Mouse (Mus musculus) liver, embryonic 16.5 days (tissue): ENCODE data around the gene 1500011B03Rik. TPM values are rescaled to one million over a fixed set of nuclear protein-coding genes. Genes with fewer than 3 reads are reported as not detected.

Experiments used
- ATAC-seq: fragments of 200-750 bp; cut with Nextera tagmentation; 2 replicates; pipeline ENCODE4 v1.8.0; 2017; ENCODE audit warnings: low read depth, mild to moderate bottlenecking, moderate number of reproducible peaks, moderate library complexity
- H3K27ac ChIP-seq: fragments of 300-500 bp; sonication (generic); 2 replicates; pipeline ENCODE4 v1.5.1; 2014; ENCODE audit warnings: mild to moderate bottlenecking, low read length
- H3K27me3 ChIP-seq: fragments of 300-500 bp; sonication (generic); 2 replicates; pipeline ENCODE4 v1.6.1; 2014; ENCODE audit warnings: low read depth, low read length, mixed read lengths; ENCODE audit not compliant: control insufficient read depth, insufficient read depth
- H3K36me3 ChIP-seq: fragments of 300-500 bp; sonication (generic); 2 replicates; pipeline ENCODE4 v1.6.1; 2014; ENCODE audit warnings: mild to moderate bottlenecking; ENCODE audit not compliant: control insufficient read depth, insufficient read depth
- H3K4me1 ChIP-seq: fragments of 300-500 bp; sonication (generic); 2 replicates; pipeline ENCODE4 v1.6.1; 2014; ENCODE audit warnings: low read depth, low read length, mixed read lengths; ENCODE audit not compliant: control insufficient read depth
- H3K4me2 ChIP-seq: fragments of 300-500 bp; sonication (generic); 2 replicates; pipeline ENCODE4 v1.6.1; 2014; ENCODE audit warnings: low read depth, low read length, mixed read lengths
- H3K4me3 ChIP-seq: fragments of 300-500 bp; sonication (generic); 2 replicates; pipeline ENCODE4 v1.5.1; 2014; ENCODE audit warnings: low read depth, mild to moderate bottlenecking, low read length
- H3K9ac ChIP-seq: fragments of 300-500 bp; sonication (generic); 2 replicates; pipeline ENCODE4 v1.6.1; 2014; ENCODE audit warnings: low read depth, low read length
- H3K9me3 ChIP-seq: fragments of 300-500 bp; sonication (generic); replicated peaks from 2 replicates; pipeline ENCODE4 v1.6.1; 2016; ENCODE audit warnings: low read length; ENCODE audit not compliant: control insufficient read depth
- WGBS: fragments of 180-500 bp; shearing (Covaris S2); extraction: QIAGEN DNeasy Blood & Tissue Kit; methylation state at CpG from one replicate; pipeline ENCODE4 v1.1.7; 2014; ENCODE audit not compliant: insufficient replicate concordance; 5-methylcytosine and 5-hydroxymethylcytosine counted together
- polyA plus RNA-seq: library from polyadenylated mRNA; unstranded; fragments of >200 nt; fragmentation: Nextera tagmentation; extraction: Ambion mirVana; gene quantifications from 2 replicates; pipeline ENCODE4 v1.2.1, GENCODE M21; 2015

1500011B03Rik gene
- polyA plus RNA-seq, 1 experiment from 2014 or later: 19.4 TPM

DNA sequence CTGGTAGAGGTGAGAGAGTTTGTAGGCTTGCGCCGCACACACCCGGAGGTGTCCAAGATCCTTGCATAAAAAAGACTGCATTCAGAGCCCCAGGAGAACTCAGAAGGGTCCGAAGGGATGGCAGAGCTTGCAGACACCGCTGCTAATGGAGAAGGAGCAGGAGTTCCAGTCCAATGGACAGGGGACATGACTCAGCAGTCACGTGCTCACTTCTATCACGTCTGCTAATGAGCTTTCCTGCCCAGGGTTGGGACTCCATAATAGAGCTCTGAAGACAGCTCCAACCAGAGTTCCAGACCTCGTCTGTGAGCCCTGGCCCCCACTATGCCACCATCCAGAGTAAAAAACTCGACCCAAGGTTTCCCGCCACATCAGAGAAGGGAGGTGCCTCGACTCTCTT is 5.1 kb downstream of the 1500011B03Rik start:
- no peaks in the 10 kb centered on the region for H3K36me3 ChIP-seq
- no peaks in the 10 kb centered on the region; the same call in none of the 2 replicates for H3K4me1 ChIP-seq
- no peaks in the 10 kb centered on the region for H3K9me3 ChIP-seq
- H3K27me3 ChIP-seq: no peaks in the 10 kb centered on the region
- H3K4me3 ChIP-seq: no peak overlapping the region
- peak; percentile 53 for ATAC-seq
- H3K4me2 ChIP-seq: no peak overlapping the region
- H3K27ac ChIP-seq: no peak overlapping the region
- no peak overlapping the region for H3K9ac ChIP-seq
- WGBS: 55% methylated on average over 10 of the region's 11 CpGs

DNA sequence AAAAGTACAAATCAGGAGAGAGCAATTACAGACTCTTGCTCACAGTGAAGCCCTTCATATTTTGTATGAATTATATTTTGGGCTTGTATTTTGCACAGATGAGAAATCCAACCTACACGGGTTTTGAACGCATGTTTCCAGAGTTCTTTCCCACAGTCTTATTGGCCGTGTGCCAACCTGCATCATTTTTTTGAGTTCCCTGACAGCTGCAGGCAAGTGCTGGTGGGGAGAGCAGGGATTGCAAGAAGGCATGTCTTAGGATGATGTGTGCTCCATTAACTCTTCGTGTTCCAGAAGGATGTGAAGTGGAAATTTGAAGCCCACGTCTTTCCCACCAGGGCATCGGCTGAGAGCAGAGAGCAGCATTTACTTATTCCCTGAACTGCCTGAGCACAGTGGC is 6.7 kb downstream of the 1500011B03Rik start:
- Histone ChIP-seq H3K27me3 (no peaks in the 10 kb centered on the region), H3K4me1 (peaks cover 5% of the 10 kb centered on the region), H3K27ac (no peak overlapping the region), H3K36me3 (no peaks in the 10 kb centered on the region), H3K4me2 (no peak overlapping the region), H3K9ac (no peak overlapping the region), H3K4me3 (no peak overlapping the region), H3K9me3 (no peaks in the 10 kb centered on the region)
- 65% methylated on average over 6 of the region's 6 CpGs for WGBS
- no peak for ATAC-seq

DNA sequence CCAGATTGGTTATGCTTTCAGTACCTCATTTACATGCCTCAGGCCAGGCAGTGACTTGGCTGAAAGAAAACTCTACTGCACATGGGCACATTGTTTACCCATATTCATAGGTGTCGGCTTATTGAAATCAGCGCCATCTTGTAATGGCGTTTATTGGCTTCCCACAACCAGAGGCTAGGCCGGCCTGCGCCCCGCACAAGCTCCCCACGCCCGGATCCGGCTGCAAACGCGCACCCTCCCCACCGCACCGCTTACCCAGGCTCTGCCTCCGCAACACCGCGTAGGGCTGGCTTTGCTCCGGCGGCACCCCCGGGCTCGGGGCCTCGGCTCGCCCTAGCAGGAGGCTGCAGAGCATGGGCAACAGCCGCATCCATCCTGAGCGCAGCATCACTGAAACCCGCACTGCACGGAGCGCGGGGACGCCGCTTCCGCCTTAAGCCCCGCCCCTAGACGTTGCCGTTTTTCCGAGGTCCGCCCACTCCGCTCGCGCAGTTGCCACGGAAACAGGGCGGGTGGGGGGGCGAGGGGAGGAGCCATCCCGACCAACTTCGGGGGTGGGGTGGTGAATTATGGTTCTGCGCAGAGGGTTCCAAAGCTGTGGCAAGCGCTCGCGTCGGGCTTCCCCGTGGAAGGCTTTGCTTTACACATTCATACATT is 9.6 kb downstream of the 1500011B03Rik start:
- peaks cover 13% of the 10 kb centered on the region for H3K4me1 ChIP-seq
- H3K4me3 ChIP-seq: peak overlapping the region; percentile 88
- no peaks in the 10 kb centered on the region for H3K36me3 ChIP-seq
- no peaks in the 10 kb centered on the region for H3K27me3 ChIP-seq
- H3K4me2 ChIP-seq: peak overlapping the region; percentile 82
- ATAC-seq: peak; percentile 86
- H3K27ac ChIP-seq: peak overlapping the region; percentile 54; the same call in 1 of the 2 replicates
- peak overlapping the region; percentile 75 for H3K9ac ChIP-seq
- WGBS: under 1% methylated on average over 50 of the region's 50 CpGs
- no peaks in the 10 kb centered on the region for H3K9me3 ChIP-seq

DNA sequence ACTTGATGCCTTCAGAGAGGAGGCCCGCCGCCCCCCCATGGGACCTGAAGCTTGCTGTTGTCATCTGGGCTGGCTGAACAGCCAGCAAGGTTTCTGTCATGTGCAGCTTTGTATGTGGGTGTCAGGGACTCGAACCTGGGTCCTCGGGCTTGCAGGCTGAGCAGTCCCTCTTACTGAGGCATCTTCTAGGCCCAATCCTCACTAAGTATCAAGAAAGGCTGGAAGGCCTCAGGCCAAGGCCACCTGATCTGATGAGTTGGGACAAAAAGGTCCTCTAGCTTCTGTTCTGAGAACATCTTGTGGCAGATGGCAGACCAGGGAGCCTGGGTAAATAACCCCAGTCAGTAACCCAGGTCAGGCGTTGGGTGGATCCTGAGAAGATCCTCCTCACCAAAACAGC is 13.4 kb downstream of the 1500011B03Rik start:
- Histone ChIP-seq H3K4me3 (no peak overlapping the region), H3K36me3 (peaks cover 2% of the 10 kb centered on the region), H3K9ac (no peak overlapping the region), H3K27me3 (no peaks in the 10 kb centered on the region), H3K9me3 (no peaks in the 10 kb centered on the region), H3K27ac (no peak overlapping the region), H3K4me1 (peaks cover 46% of the 10 kb centered on the region), H3K4me2 (no peak overlapping the region)
- 59% methylated on average over 5 of the region's 5 CpGs for WGBS
- ATAC-seq: no peak

DNA sequence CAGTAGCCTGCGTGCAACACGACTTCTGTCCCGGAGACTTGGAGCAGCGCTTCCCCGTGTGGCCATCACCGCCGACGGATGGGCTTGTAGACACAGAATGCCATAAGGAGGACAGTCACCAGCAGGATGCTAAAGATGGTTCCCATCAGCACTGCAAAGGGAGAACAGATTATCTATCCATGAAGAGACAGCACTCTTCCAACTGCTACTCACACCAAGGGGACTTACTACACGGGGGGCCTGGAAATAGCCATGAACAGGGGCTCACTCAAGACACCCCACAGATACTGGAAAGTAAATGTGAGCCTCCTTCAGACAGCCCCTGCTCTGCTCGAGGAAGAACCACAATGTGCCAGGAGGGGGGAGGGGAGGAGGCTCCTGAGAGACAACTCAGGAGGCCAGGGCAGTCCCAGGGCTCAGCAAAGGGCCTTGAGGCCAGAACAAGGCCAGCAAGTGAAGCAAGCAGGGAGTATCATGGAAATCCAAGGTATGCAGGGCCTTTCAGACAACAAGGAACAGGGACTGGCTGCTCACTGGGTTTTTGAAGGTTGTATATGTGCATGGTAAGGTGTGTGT is 14.0 kb downstream of the 1500011B03Rik start:
- ATAC-seq: no peak
- no peak overlapping the region for H3K9ac ChIP-seq
- 74% methylated on average over 10 of the region's 10 CpGs for WGBS
- H3K4me2 ChIP-seq: no peak overlapping the region
- no peak overlapping the region for H3K4me3 ChIP-seq
- peaks cover 7% of the 10 kb centered on the region for H3K36me3 ChIP-seq
- no peaks in the 10 kb centered on the region for H3K9me3 ChIP-seq
- no peak overlapping the region for H3K27ac ChIP-seq
- no peaks in the 10 kb centered on the region for H3K27me3 ChIP-seq
- peaks cover 46% of the 10 kb centered on the region for H3K4me1 ChIP-seq

DNA sequence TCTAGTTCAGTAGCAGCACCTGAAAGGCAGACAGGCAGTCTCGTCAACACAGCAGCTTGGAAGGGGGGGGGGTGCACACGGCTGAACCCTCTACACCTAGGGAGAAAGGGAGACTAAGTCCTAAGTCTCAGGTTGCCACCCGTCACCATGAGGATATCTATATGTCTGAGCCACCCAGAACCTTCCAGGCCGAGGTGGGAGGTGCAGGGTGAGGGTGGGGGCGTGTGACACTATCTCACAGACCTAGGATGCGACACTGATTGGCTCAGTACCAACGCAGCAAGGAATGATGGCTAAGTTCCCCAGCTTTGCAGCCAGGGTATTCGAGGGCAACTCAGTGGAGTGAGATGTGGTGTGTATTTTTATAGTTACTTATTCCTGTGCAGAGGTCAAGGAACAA is 14.9 kb downstream of the 1500011B03Rik start:
- WGBS: 23% methylated on average over 8 of the region's 8 CpGs
- Histone ChIP-seq H3K27me3 (no peaks in the 10 kb centered on the region), H3K36me3 (peaks cover 16% of the 10 kb centered on the region), H3K4me2 (no peak overlapping the region), H3K27ac (no peak overlapping the region), H3K9me3 (no peaks in the 10 kb centered on the region), H3K4me3 (no peak overlapping the region), H3K4me1 (peaks cover 46% of the 10 kb centered on the region), H3K9ac (no peak overlapping the region)
- ATAC-seq: peak; percentile 52

DNA sequence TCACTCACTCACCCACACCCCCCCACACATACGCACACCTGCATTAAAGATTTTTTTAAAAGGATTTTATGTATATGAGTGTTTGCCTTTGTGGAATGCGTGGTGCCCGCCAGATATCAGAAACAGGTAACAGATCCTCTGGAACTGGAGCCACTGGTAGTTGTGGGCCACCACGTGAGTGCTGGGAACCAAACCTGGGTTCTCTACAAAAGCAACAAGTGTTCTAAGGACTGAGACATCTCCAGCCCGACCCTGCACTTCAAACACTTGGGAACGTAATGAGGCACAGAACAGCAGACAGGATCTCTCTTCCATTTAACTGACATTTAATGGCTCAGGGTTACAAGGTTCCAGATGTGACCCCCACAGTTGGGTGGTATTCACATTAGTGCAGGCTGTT is 15.4 kb downstream of the 1500011B03Rik start:
- peaks cover 18% of the 10 kb centered on the region for H3K36me3 ChIP-seq
- no peak for ATAC-seq
- no peak overlapping the region for H3K9ac ChIP-seq
- peaks cover 46% of the 10 kb centered on the region for H3K4me1 ChIP-seq
- no peaks in the 10 kb centered on the region for H3K9me3 ChIP-seq
- peak overlapping the region; percentile 68 for H3K27ac ChIP-seq
- peak overlapping the region; percentile 28 for H3K4me2 ChIP-seq
- no peaks in the 10 kb centered on the region for H3K27me3 ChIP-seq
- H3K4me3 ChIP-seq: no peak overlapping the region
- 30% methylated on average over 6 of the region's 6 CpGs for WGBS

DNA sequence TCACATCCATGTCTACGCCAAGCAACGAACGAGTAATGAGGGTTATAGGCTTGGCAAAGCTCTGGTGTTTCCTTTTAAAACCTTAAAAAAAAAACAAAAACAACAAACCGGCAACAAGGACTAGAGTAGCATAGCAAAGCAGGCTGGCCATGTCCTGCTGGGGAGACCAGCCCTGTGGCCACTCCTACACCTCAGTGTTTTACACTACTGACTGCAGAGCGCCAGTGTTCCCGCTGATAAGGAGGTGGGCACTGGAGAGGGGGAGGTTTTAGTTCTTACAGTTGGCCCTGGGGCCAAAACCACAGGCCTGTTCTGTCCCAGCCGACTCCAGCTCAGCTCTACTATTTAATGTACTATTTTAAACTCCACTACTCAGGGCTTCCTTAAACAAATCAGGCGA is 15.8 kb downstream of the 1500011B03Rik start:
- H3K27me3 ChIP-seq: no peaks in the 10 kb centered on the region
- H3K27ac ChIP-seq: peak overlapping the region; percentile 68
- peak overlapping the region; percentile 46; the same call in 1 of the 2 replicates for H3K9ac ChIP-seq
- peak overlapping the region; percentile 28 for H3K4me2 ChIP-seq
- peaks cover 20% of the 10 kb centered on the region for H3K36me3 ChIP-seq
- ATAC-seq: peak; percentile 80
- H3K9me3 ChIP-seq: no peaks in the 10 kb centered on the region
- H3K4me3 ChIP-seq: 0 out of 2 replicates have a peak overlapping the region, but pooled peaks have one; percentile 14
- 14% methylated on average over 8 of the region's 8 CpGs for WGBS
- peaks cover 46% of the 10 kb centered on the region for H3K4me1 ChIP-seq

DNA sequence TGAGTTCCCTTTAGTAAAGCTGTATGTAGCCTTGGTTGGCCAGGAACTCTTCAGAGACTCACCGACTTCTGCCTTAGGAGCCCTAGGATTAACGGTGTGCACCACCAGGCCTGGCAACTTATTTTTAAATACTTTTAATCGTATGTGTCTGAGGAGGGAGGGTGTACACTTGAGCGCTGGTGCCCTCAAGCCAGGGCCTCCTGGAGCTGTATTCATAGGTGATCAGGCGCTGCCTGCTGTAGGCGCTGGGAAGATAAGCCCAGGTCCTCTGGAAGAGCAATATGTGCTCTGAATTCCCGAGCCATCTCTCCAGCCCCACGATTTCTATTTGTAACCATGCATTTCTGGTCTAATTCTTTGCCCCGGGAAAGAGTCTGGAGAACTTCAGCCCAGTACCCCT is 16.2 kb downstream of the 1500011B03Rik start:
- peak overlapping the region; percentile 28 for H3K4me2 ChIP-seq
- 21% methylated on average over 9 of the region's 9 CpGs for WGBS
- H3K27me3 ChIP-seq: no peaks in the 10 kb centered on the region
- H3K9ac ChIP-seq: peak overlapping the region; percentile 46; the same call in 1 of the 2 replicates
- peak overlapping the region; percentile 68 for H3K27ac ChIP-seq
- peak; percentile 60 for ATAC-seq
- H3K4me3 ChIP-seq: peak overlapping the region; percentile 14; the same call in 1 of the 2 replicates
- peaks cover 43% of the 10 kb centered on the region for H3K4me1 ChIP-seq
- H3K9me3 ChIP-seq: no peaks in the 10 kb centered on the region
- H3K36me3 ChIP-seq: peaks cover 23% of the 10 kb centered on the region
